Mouse (Mus musculus): ENCODE measurements around the gene Hoxd11.

Gene Hoxd11

DNA sequence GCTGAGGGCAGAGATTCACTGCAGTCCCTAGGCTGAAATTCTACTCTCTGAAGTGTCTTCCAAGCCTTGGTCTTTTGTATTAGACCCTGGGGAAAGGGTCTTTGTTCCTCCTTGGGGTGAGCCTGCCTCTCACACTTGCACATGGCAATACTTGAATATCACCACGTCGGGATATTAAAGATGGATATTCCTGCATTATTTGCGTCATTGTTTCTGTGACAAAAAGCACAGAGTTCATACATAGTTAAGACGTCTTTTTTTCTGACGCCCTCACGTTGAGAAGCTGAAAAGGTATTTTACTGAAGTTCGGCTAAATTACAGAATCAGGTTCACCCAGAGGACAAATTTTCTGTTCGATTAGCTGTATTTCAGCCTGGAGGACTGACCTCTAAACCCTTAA, 51.0 kb downstream of the Hoxd11 start:
- no peak for DNase-seq (ENCODE audit: low read depth)

DNA sequence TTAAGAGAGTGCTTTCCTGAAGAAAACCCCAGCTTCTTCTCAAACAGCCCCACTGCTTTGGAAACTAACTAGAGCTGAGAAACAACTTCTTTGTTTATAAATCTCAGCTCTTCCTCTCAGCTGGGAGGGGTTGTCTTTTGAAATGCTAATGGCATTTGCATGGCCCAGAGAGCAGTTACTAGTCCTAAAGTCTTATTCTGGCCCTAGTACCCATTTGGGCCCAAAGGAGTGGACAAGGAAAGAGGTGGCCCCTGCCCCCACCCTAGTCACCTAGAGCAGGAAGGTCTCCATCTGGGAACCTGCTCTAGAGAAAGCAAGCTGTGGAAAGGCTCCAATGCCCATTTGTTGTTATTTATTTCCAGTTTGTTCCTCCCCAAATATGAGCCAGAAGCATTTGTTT, 51.7 kb downstream of the Hoxd11 start:
- no peak for DNase-seq (ENCODE audit: low read depth)

DNA sequence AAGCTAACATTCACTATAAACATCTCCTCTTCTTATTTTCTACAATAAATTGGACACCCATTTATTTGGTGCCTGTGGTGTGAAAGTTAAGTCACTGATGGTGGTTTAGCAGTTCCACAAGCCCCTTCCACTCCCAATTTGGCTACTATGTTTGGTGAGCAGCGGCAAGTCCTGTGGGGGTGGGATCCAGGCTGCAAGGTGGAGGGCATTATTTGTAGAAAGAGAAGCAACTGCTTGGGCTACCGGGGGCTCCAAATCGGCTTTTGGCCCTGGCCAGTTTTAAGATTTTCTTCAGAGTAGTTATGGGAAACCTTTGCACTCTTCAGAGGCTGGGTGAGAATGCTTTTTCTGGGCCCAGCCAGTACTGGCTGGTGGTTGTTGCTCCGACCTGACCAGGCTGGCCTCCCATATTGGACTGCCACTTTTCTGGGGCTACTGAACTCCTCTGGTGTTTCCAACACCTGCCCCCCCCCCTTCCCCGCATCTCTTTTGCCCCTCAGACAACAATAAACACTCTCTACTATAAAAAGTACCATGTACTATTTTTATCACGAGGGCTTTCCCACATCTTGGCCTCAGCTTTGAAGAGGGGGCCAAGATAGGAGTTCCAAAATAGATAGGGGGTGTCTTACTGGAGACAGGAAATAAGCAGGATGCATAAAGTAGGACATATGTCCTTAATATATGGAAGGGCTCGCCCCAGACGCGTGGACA, 52.6 kb downstream of the Hoxd11 start:
- no peak for DNase-seq (ENCODE audit: low read depth)

DNA sequence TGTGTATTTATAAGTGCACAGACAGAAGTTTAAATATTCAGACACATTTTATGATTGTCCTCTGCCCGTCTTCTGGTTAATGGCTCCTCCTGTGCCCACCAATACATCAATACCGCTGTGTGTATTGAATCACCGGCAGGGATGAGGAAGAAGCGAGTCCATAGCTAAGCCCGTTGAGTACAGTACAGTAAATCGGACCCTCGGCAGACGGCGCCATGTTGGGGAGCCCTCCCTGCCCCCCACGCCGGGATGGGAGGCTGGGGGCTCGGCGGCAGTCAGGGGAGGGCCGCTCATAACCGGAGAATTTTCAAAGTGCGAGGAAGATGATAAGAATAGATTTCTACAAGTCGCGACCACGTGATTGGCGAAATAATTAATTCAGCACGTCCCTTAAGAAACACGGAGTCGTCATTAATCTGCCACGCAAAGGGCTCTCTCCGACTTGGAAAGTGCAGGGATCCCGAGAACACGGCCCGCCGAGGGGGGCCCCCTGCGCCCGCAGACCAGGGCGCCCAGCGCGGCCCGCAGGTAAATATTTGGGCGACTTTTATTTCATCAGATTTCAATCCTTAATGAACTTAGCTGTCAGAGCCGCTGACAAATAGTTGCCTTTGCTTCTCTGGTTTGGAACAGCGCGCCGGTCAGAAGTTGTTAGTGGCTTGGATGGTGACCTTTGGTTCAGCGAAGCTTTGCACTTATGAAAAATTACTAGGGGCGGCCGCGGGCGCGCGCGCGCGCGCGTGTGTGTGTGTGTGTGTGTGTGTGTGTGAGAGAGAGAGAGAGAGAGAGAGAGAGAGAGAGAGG, 53.4 kb downstream of the Hoxd11 start:
- DNase-seq (ENCODE audit: low read depth) = no peak

DNA sequence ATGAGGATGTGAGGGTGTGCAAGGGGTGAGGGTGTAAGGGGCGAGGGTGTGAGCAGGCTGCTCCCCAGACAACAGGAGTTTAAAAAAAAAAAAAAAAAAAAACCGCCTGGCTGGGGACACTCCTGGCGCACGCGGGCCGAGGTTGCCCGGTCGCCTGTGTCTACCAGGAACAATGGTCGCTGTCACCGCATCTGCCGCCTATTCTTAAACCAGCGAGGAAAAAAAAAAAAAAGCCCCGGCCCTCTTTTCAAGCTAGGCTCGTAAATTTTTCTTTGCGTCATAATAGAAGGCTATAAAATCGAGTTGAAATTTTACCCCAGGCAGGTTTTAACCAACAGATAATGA, 53.9 kb downstream of the Hoxd11 start:
- DNase-seq (ENCODE audit: low read depth) = no peak

DNA sequence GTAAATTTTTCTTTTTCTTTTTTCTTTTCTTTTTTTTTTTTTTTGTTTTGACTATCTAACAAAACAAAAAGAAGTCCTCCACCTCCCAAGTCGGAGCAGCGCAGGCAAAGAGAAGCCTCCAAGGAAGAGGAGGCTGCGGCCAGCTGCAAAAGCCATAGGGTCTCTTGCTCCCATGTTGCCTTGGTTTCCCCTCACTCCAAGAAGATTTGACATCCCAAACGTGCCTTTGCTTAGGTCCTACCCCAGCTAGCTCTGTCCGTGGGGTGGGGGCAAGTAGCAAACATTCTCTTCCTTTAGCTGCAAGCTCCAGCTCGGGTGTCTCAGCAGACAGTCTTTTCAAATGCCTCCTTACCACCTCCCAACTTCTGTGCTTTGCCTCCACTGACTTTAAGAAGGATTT, 54.4 kb downstream of the Hoxd11 start:
- DNase-seq (ENCODE audit: low read depth) = no peak

DNA sequence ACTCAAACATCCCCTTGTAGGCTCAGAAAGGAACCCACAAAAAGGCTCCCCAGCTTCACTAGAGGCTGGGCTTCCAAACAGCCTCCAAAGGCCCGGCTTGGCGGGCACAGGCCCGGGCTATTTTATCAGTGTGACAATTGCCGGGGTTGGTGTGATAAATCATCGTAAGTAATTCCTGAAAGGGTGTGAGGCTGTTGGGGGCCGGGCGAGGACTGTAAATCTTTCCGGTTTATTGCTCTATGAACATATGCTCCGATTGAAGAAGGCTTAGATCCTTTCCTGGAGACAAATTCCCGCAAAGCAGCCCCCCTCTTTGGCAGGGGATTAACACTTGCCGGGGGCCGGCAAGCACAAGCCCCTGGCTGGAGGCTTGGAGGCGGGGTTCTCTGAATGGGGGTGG, 55.1 kb downstream of the Hoxd11 start:
- no peak for DNase-seq (ENCODE audit: low read depth)

DNA sequence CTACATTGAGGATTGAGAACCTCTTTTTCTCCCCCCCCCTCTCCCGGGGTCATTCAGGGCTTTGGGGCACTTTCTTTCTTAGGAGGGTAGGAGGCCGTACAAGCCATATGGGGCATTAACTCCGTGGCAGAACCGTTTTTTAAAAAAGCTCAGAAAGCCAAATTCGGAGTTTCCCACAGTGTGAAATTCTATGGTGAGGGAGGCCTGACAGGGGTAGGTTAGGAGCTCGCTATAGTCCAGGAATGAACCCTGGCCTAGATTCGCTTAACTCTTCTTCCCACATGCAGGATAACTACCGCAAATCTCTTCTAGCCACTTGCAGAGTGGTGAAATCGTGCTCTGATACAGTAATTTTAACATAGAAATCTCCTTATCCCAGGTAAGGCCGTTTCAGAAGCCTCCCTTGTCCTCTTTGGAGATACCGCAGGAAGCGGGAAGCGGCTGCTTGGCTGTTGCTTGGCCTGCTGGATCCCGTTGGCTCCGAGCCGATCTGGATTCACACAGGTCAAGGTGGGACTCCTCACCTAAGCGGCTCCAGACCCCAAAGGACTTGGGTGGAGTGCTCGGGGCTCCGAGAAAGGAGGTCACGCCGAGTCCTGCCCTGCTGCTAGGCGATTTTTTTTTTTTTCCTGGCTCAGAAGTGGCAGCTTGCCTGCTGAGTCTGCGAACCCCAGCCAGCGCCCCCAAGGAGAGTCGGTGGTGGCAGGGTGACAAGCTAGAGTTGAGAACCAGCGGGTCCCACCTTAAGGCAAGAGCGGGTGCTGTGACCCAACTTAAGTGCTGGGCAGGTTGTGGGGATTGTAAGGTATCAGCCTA, 55.8 kb downstream of the Hoxd11 start:
- DNase-seq (ENCODE audit: low read depth) = no peak

DNA sequence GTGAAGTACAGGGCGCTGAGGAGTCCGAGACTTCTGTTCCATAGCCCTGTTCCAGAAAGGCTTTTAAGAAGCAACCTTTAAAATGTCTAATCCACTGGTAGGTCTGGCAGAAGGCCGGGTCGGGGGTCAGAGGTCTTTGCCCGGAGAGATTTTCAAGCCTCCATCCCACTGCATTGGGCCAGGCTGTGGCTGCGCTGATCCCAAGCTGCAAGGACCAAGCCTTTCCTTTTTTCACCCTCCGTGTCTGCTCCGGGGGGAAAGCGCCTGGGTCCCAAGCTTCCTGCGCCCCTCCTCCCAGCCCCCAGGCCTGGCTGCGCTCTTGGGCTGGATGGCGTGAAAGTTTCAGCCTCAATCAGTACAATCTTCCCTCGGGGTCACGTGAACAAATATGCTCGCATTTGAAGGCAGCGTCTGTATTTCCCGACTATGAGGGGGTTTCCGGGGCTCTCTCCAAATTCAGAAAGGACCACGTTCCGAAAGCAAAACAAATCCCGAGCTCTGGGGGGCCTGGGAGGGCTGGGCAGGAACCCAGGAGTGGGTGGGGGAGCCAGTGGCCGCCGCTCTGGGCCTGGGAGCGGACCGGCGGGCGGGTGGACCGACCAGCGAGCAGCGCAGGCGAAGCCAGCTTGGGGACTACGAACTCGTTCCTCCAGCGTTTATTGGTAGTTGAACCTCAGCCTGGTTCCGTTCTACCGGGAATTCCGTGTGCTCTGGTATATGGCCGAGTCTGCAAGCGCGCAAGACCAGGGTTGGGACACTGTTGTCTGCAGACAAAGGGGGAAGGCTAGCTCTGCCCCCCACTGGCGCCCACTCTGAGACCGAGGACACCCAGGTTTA, 56.7 kb downstream of the Hoxd11 start:
- DNase-seq (ENCODE audit: low read depth) = no peak

All from NIH3T3 (cell line).